17 mouse cellular contexts compared by ENCODE assay signal in the genomic region with DNA sequence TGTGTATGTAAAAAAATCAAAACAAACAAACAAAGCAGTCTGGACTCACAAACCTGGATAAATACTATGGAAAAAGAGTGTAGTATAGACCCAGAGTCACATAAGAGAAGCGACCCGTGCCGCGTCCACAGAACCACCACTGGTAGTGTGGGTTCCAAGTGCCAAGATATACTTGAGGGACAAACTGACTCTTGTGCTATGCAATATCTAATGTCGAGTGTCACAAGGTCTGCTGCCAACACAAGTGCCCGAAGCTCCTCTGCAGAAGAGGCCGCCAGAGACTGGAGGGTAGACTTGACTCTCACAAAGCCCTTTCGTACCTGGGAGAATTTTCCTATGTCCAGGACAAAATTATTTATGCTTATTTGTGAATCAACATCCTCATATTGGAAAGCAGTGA.
DNase-seq lines count a peak whose midpoint lies in the region; ATAC-seq and TF ChIP-seq lines count a peak whose summit lies in the region.
"Had no signal": no experiment of that assay in that cellular context is flagged by ENCODE, and none has a peak within 500 bp of the region (broad histone marks: within the 10 kb centered on the region; RNA-seq: fewer than 3 reads in every experiment).

No protein-coding gene starts in this region.

- H3K36me3 ChIP-seq in heart, adult 2 months (ENCODE audit: control insufficient read depth, insufficient read depth, low read length): no peaks in the 10 kb centered on the region
- H3K36me3 ChIP-seq in heart, embryonic 10.5 days: no peaks in the 10 kb centered on the region
- no peaks in the 10 kb centered on the region for H3K36me3 ChIP-seq in lung, postnatal 0 days (ENCODE audit: insufficient read depth, low read length)
- H3K36me3 ChIP-seq in liver, embryonic 12.5 days: no peaks in the 10 kb centered on the region
- H3K36me3 ChIP-seq: embryonic facial prominence, embryonic 15.5 days; heart, embryonic 15.5 days; hindbrain, embryonic 15.5 days; intestine, embryonic 15.5 days; limb, embryonic 12.5 days; liver, embryonic 13.5 days; neural tube, embryonic 13.5 days; stomach, embryonic 15.5 days had no signal

- ATAC-seq in lung, postnatal 0 days: peak; percentile 63
- 0 out of 2 replicates have a peak, but pooled peaks have one; percentile 27 for ATAC-seq in megakaryocyte-erythroid progenitor cell, adult 5-6 weeks (replicated peaks; ENCODE audit: low FRiP score, low TSS enrichment, poor library complexity, severe bottlenecking)
- no peak for ATAC-seq in liver, embryonic 12.5 days
- ATAC-seq: intestine, embryonic 15.5 days had no signal

- TF ChIP-seq POLR2A in heart, adult 2 months (IDR thresholded peaks at IDR 0.05; ENCODE audit: insufficient read depth, low read depth, low read length): no peak
- no peak for TF ChIP-seq POLR2A in lung, adult 2 months (IDR thresholded peaks at IDR 0.05; ENCODE audit: borderline replicate concordance, extremely low read depth, low read depth, low read length)

- no peak overlapping the region for H3K9ac ChIP-seq in heart, adult 2 months (ENCODE audit: low read depth, low read length)
- no peak overlapping the region for H3K9ac ChIP-seq in lung, postnatal 0 days (replicated peaks; ENCODE audit: low read depth)
- no peak overlapping the region for H3K9ac ChIP-seq in liver, embryonic 12.5 days
- H3K9ac ChIP-seq: embryonic facial prominence, embryonic 15.5 days; heart, embryonic 15.5 days; hindbrain, embryonic 15.5 days; intestine, embryonic 15.5 days; limb, embryonic 12.5 days; liver, embryonic 13.5 days; neural tube, embryonic 13.5 days; stomach, embryonic 15.5 days had no signal

- H3K79me2 ChIP-seq in heart, adult 2 months (replicated peaks; ENCODE audit: control insufficient read depth, insufficient read depth, low read length): no peaks in the 10 kb centered on the region

- H3K4me3 ChIP-seq in heart, adult 2 months: no peak overlapping the region
- no peak overlapping the region for H3K4me3 ChIP-seq in heart, embryonic 10.5 days
- no peak overlapping the region for H3K4me3 ChIP-seq in lung, postnatal 0 days (ENCODE audit: low read depth, low read length)
- H3K4me3 ChIP-seq in lung, adult 2 months (replicated peaks; ENCODE audit: extremely low read depth, low read depth, low read length): no peak overlapping the region
- no peak overlapping the region for H3K4me3 ChIP-seq in liver, embryonic 12.5 days
- H3K4me3 ChIP-seq: embryonic facial prominence, embryonic 15.5 days; heart, embryonic 15.5 days; hindbrain, embryonic 15.5 days; intestine, embryonic 15.5 days; limb, embryonic 12.5 days; liver, embryonic 13.5 days; megakaryocyte, embryonic 14.5 days; neural tube, embryonic 13.5 days; stomach, embryonic 15.5 days had no signal

- 66% methylated on average over 8 of the region's 8 CpGs for WGBS in heart, adult 2 months
- 86% methylated on average over 8 of the region's 8 CpGs for WGBS in heart, embryonic 10.5 days
- 67% methylated on average over 8 of the region's 8 CpGs for WGBS in lung, postnatal 0 days
- WGBS in lung, adult 2 months: 74% methylated on average over 8 of the region's 8 CpGs
- 81% methylated on average over 8 of the region's 8 CpGs for WGBS in liver, embryonic 12.5 days (ENCODE audit: insufficient replicate concordance)

- no peak for TF ChIP-seq CTCF in heart, adult 2 months (IDR thresholded peaks at IDR 0.05)
- TF ChIP-seq CTCF in lung, postnatal 0 days (IDR thresholded peaks at IDR 0.05): no peak
- no peak for TF ChIP-seq CTCF in lung, adult 2 months (IDR thresholded peaks at IDR 0.05; ENCODE audit: insufficient read depth, low read length)

- H3K4me1 ChIP-seq in heart, adult 2 months (ENCODE audit: control insufficient read depth, insufficient read depth, low read length): peaks cover 2% of the 10 kb centered on the region; the same call in 1 of the 2 replicates
- H3K4me1 ChIP-seq in heart, embryonic 10.5 days: no peaks in the 10 kb centered on the region
- no peaks in the 10 kb centered on the region for H3K4me1 ChIP-seq in lung, postnatal 0 days (ENCODE audit: insufficient read depth, low read depth, low read length)
- no peaks in the 10 kb centered on the region for H3K4me1 ChIP-seq in lung, adult 2 months (ENCODE audit: control insufficient read depth, insufficient read depth, low read length)
- no peaks in the 10 kb centered on the region for H3K4me1 ChIP-seq in liver, embryonic 12.5 days
- H3K4me1 ChIP-seq: embryonic facial prominence, embryonic 15.5 days; heart, embryonic 15.5 days; hindbrain, embryonic 15.5 days; intestine, embryonic 15.5 days; limb, embryonic 12.5 days; liver, embryonic 13.5 days; megakaryocyte, embryonic 14.5 days; neural tube, embryonic 13.5 days; stomach, embryonic 15.5 days had no signal

- peak overlapping the region; percentile 9; the same call in 1 of the 2 replicates for H3K27ac ChIP-seq in heart, adult 2 months
- no peak overlapping the region for H3K27ac ChIP-seq in heart, embryonic 10.5 days
- no peak overlapping the region for H3K27ac ChIP-seq in lung, postnatal 0 days (ENCODE audit: low read length)
- H3K27ac ChIP-seq in liver, embryonic 12.5 days: no peak overlapping the region
- H3K27ac ChIP-seq: embryonic facial prominence, embryonic 15.5 days; heart, embryonic 15.5 days; hindbrain, embryonic 15.5 days; intestine, embryonic 15.5 days; limb, embryonic 12.5 days; liver, embryonic 13.5 days; neural tube, embryonic 13.5 days; stomach, embryonic 15.5 days had no signal

- no peaks in the 10 kb centered on the region for H3K9me3 ChIP-seq in heart, embryonic 10.5 days
- no peaks in the 10 kb centered on the region for H3K9me3 ChIP-seq in lung, postnatal 0 days (ENCODE audit: low read length)
- peaks cover 3% of the 10 kb centered on the region for H3K9me3 ChIP-seq in liver, embryonic 12.5 days (replicated peaks)
- H3K9me3 ChIP-seq: embryonic facial prominence, embryonic 15.5 days; heart, embryonic 15.5 days; hindbrain, embryonic 15.5 days; intestine, embryonic 15.5 days; limb, embryonic 12.5 days; megakaryocyte, embryonic 14.5 days; neural tube, embryonic 13.5 days; stomach, embryonic 15.5 days had no signal

- no peak for TF ChIP-seq EP300 in heart, adult 2 months (IDR thresholded peaks at IDR 0.05; ENCODE audit: insufficient read depth, low read depth, low read length)
- TF ChIP-seq EP300 in lung, postnatal 0 days (IDR thresholded peaks at IDR 0.05): no peak

- intact Hi-C loops in heart, adult 2 months (cut with DNase I): loop anchor here (1.0 to 10.0 kb wide), 3 partner anchors 176 to 257 kb away; no protein-coding TSS in a partner anchor

- DNase-seq in adrenal gland, adult 2 months: peak; percentile 27
- no peak for DNase-seq in adrenal gland, postnatal 10 days
- no peak for DNase-seq in heart, adult 2 months
- DNase-seq in heart, embryonic 10.5 days (ENCODE audit: low spot score): no peak
- peak; percentile 31 for DNase-seq in lung, postnatal 0 days (ENCODE audit: low spot score)
- DNase-seq in lung, adult 2 months: no peak
- DNase-seq: liver, embryonic 13.5 days had no signal

- H3K27me3 ChIP-seq in heart, adult 2 months (ENCODE audit: control insufficient read depth, insufficient read depth, low read length): no peaks in the 10 kb centered on the region
- no peaks in the 10 kb centered on the region for H3K27me3 ChIP-seq in heart, embryonic 10.5 days (ENCODE audit: insufficient read depth, poor library complexity, severe bottlenecking)
- H3K27me3 ChIP-seq in lung, postnatal 0 days (replicated peaks; ENCODE audit: insufficient read depth, low read length): no peaks in the 10 kb centered on the region
- no peaks in the 10 kb centered on the region for H3K27me3 ChIP-seq in liver, embryonic 12.5 days (replicated peaks)
- H3K27me3 ChIP-seq: embryonic facial prominence, embryonic 15.5 days; heart, embryonic 15.5 days; hindbrain, embryonic 15.5 days; intestine, embryonic 15.5 days; liver, embryonic 13.5 days; megakaryocyte, embryonic 14.5 days; neural tube, embryonic 13.5 days; stomach, embryonic 15.5 days had no signal

- H3K4me2 ChIP-seq in lung, postnatal 0 days (replicated peaks; ENCODE audit: low read depth, low read length): no peak overlapping the region
- H3K4me2 ChIP-seq in liver, embryonic 12.5 days: no peak overlapping the region
- H3K4me2 ChIP-seq: embryonic facial prominence, embryonic 15.5 days; heart, embryonic 15.5 days; hindbrain, embryonic 15.5 days; intestine, embryonic 15.5 days; limb, embryonic 12.5 days; liver, embryonic 13.5 days; neural tube, embryonic 13.5 days; stomach, embryonic 15.5 days had no signal

Comparison
In these comparisons a context has a peak if more than half of its experiments do, and no peak if none do; other contexts are left out.
1. DNase-seq: peak in adrenal gland, adult 2 months (single experiment) and lung, postnatal 0 days (single experiment); none in adrenal gland, postnatal 10 days (single experiment), heart, adult 2 months (0 of 2), heart, embryonic 10.5 days (single experiment) and lung, adult 2 months (single experiment).